Mouse (Mus musculus): ENCODE measurements at regions not wholly inside any gene's neighbourhood (a gene's known extent, or its start where the extent isn't known, plus 50 kb on each side); places are given as distances from the start of the nearest gene placed in this dataset.

- DNase-seq (ENCODE audit: low spot score in 2 of 2) = no peak
Measured at GRCm38 (mm10) chr19:32881443-32881842, 124.1 kb downstream of the Pten start.

- no peak for DNase-seq (ENCODE audit: low spot score in 2 of 2)
Measured at GRCm38 (mm10) chr19:32884279-32884678, 127.0 kb downstream of the Pten start.

- no peak for DNase-seq (ENCODE audit: low spot score in 2 of 2)
Measured at GRCm38 (mm10) chr19:32885481-32886131, 128.3 kb downstream of the Pten start.

GRCm38 (mm10) chr19:32887190-32887589 is 129.9 kb downstream of the Pten start:
- DNase-seq (ENCODE audit: low spot score in 2 of 2) = no peak

- DNase-seq (ENCODE audit: low spot score in 2 of 2) = no peak
Measured at GRCm38 (mm10) chr19:32888616-32889305, 131.5 kb downstream of the Pten start.

GRCm38 (mm10) chr19:32890801-32891200 is 133.5 kb downstream of the Pten start:
- no peak for DNase-seq (ENCODE audit: low spot score in 2 of 2)

DNA sequence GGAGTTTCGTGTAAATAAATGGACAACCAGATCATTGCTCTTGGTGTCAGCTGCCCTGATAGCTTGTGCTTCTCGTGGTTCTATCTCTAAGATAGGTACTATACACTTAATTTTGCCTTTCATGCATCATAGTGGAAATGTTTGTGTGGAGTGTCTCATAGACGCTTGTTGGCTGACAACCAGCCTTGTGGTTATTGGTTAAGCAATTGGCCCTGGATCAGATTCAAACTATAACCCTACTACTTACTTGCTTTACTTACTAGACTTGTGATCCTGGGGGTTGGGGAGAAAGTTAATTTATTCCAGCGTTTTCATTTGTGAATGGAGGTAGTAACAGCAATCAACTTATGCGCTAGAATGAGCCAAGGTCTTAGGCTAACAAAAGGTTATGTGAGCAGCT is 135.2 kb downstream of the Pten start:
- DNase-seq (ENCODE audit: low spot score in 2 of 2) = no peak

DNA sequence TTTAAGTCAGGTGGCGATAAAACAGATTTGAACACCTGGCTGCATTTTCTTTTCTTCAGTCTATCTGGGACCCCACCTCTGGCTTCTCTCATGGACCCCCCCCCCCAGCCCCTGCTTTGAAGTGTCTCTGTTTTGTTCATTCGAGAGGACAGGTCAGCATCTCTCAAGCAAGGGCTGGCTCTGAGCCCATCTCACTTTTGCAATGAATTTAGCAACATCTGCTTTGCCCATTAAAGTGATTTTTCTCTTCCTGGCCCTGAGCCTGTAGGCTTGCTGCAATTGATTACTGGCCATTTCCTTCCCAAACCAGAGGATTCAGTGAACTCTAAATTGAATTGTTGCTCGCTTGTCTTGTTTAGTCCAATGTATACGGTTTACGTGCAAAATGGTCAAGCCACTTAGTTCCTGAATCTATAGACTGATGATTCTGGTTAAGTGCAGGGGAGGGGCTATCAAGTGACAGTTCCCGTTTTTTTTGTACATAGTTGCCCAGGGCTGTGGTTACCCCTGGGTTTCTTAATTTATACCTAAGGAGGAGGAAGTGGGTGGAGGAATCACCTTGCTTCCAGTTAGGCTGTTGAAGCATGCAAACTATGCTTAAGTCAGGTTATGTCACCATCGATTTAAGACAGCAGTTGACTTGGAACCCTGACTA is 146.3 kb downstream of the Pten start:
- DNase-seq (ENCODE audit: low spot score in 2 of 2) = peak; percentile 32 to 53

DNA sequence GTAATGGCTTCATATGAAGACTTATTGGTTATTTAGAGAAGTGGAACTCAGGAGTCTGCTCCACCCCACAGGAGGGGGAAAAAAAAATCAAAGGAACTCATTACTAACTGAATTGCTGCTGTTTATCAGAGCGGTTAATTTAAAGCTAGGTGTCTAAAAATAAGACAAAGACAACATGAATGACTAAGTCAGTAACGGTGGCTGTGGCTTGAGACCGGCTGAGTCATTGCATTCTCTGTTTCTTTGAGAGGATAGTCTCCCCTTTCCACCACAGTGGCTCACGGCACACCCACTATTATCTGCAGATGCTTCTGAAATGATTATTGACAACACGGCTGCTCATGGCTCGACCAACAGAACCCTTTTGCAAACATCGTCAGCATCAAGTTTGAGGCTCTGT is 147.2 kb downstream of the Pten start:
- DNase-seq (ENCODE audit: low spot score in 2 of 2) = no peak

- no peak for DNase-seq (ENCODE audit: low spot score in 2 of 2)
Measured at GRCm38 (mm10) chr19:32905901-32906431, 148.7 kb downstream of the Pten start.

DNA sequence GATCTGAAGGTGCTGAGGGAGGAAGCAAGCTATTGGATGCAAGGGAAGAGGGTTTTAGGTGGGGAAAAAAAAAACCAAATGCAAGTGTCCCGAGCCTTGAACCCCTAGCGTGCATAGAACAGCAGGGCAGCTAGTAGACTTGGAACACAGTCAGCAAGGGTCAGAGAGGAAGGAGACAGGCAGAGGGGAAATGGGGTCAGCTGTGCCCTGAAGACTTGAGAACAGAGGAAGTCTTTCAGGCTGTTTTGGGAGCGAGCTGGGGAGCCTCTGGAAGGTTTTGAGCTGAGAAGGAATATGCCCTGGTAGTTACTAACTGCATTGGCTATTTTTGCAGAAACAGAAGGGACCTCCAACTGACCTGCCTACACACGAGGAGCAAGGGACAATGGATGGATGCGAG is 149.5 kb downstream of the Pten start:
- no peak for DNase-seq (ENCODE audit: low spot score in 2 of 2)

DNA sequence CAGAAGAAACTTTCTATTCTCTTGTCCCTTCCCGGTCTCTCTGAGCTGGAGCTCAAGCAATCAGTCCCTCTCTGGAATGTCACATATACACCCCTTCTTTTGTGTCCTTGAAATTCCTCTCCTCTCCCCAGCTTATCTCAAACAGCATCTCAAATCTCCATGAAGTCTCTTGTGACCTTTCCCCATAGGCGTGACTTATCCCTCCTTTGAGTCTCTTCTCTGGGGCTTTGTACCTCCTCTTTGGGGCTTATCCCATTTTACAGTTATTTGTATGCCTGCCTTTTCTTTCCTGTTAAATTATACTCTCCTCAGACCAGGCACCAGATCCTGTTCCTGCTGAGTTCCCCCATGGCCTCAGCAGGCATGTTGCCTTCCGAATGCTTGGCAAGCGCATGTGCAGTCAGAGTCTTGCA is 152.8 kb downstream of the Pten start:
- no peak for DNase-seq (ENCODE audit: low spot score in 2 of 2)

DNA sequence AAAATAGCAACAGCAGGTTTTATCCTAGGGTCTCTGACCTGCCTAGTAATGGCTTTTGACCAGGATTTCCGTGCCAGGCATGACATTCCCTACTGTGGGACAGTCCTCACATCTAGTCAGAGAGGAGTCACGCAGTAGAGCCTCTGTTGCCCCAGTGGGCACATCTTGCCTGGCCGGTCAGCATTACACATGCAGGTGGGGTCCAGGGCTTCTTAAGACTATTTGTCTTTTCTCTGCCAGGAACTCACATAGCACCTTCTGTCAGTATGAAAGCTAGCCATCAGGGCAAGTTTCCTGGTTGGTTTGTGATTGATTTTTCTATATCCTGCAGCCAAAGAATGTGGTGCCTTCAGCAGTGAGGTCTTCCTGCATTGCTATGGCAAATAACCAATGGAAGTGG is 155.0 kb downstream of the Pten start:
- DNase-seq (ENCODE audit: low spot score in 2 of 2) = no peak

GRCm38 (mm10) chr19:32916507-32917280 is 159.4 kb downstream of the Pten start:
- DNase-seq (ENCODE audit: low spot score in 2 of 2) = no peak

DNA sequence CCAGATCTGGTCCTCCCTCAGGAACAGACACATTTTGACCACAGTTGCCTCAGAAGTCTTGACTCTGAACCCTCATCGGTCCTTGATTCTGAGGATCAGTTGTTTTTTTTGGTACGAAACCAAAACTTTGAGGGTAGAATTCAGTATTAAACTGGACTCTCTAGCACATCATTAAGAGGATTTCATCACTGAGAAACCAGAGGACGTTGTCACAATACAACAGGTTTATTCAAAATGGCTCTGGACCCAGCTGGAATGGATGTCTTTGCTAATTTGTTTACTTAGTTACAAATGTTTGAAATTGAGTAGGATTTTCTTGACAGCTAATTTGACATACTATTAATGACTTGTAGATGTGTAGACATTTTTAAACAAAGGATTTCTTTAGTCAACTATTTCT is 163.7 kb downstream of the Pten start:
- no peak for DNase-seq (ENCODE audit: low spot score in 2 of 2)

DNA sequence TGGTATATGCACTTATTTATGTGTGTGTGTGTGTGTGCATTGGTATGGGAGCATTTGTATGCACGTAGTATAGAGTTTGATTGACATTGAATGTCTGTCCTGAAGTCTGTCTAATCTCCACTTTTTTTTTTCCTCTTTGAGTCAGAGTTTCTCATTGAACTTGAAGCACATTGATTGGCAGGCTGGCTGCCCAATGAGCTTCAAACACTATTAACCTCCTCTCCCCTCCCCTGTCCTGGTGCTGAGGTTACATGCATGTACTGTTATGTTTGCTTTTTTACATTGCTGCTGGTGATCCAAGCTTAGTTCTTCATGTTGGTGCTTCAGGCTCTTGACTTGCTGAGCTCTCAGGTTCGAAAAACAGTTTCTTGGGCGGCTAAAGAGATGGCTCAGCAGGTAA is 166.6 kb downstream of the Pten start:
- no peak for DNase-seq (ENCODE audit: low spot score in 2 of 2)

DNA sequence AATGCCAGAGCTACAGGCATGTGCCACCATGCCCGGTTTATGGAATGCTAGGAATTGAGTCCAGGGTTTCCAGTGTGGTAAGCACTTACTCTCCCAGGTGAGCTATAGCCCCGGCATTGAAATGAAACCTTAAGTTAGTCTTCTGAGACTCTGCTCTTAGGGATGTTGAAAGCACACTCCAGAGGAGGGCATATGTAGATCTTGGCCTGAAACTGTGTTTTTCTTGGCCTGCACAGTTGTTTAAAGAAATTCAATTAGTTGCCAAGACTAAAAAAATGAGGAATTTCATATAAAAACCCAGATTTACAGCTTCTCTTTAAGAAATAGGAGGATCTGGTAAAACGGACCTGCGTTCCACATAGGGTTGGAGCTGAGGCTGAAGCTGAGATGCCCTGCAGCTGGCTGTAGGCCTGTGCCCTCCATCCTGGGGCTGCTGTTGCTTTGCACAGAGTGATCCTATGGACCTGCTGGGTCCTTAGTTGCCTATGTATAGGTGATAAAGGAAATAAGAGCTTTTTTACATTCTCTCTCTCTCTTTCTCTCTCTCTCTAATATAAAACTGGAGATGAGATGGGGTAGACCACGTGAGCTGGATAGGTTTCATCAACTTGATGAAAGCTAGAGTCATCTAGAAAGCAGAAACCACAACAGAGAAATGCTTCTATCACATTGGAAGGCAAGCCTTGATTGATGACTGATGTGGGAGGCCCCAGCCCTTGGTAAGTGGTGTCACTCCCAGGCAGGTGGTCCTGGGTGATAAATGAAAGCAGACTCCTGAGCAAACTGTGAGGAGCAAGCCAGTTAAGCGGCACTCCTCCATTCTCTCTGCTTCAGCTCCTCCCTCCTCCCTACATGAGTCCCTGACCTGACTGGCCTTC is 168.6 kb downstream of the Pten start:
- DNase-seq (ENCODE audit: low spot score in 2 of 2) = no peak

GRCm38 (mm10) chr19:32926571-32926970 is 169.3 kb downstream of the Pten start:
- DNase-seq (ENCODE audit: low spot score in 2 of 2) = no peak

DNA sequence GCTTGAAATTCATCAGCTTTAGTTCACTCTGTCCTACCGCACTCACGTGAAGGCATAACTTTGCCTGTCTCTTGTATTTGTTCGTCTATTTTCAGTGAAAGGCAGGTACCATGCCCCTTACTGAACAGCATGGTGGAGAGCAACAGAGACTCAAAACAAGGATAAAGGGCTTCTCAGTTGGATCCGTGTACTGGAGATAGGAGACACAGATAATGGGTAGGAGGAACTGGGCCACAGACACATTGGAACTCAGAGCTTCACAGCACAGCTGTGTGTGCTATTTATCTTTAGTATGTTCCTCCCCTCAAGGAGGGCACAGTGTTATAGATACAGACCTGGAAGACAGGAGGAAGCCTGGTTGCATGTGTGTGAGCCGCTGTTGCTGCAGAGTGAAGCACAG is 176.4 kb downstream of the Pten start:
- no peak for DNase-seq (ENCODE audit: low spot score in 2 of 2)

- DNase-seq (ENCODE audit: low spot score in 2 of 2) = no peak
Measured at GRCm38 (mm10) chr19:32935638-32936037, 178.3 kb downstream of the Pten start.

DNA sequence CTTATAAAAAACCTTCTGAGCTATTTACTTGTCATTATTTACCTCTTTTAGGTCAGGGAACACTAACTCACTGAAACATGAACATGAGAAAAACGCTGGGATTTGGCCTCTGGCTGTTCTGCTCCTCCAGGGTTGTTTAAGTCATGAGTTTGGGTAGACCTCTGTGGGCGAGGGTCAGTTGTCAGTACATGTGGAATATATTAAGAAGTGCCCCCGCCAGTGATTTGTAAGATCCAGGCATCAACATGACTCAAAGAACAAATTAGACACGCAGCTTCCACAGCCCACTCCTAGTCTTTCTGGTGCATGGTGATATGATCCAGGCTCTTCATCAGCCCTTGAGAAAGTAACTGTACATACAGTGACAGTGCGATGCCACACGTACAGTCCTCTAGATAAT is 180.3 kb downstream of the Pten start:
- no peak for DNase-seq (ENCODE audit: low spot score in 2 of 2)
